In genomic region chr9:71808640-71809254, GRCm38 (mm10) we compare ENCODE assay signal across 8 mouse cellular contexts. TPM values are rescaled to one million over a fixed set of nuclear protein-coding genes. Genes with fewer than 3 reads are reported as not detected.
DNase-seq lines count a peak whose midpoint lies in the region; ATAC-seq and TF ChIP-seq lines count a peak whose summit lies in the region.

No protein-coding gene starts in this region.

- H3K9me3 ChIP-seq in forebrain, embryonic 13.5 days (replicated peaks): no peaks in the 10 kb centered on the region
- no peaks in the 10 kb centered on the region for H3K9me3 ChIP-seq in forebrain, embryonic 16.5 days (ENCODE audit: control insufficient read depth, low read length)
- H3K9me3 ChIP-seq in intestine, postnatal 0 days (ENCODE audit: control insufficient read depth): no peaks in the 10 kb centered on the region

- H3K27me3 ChIP-seq in forebrain, embryonic 13.5 days: 0 out of 2 replicates have a peak, but pooled peaks cover 5% of the 10 kb centered on the region
- no peaks in the 10 kb centered on the region for H3K27me3 ChIP-seq in forebrain, embryonic 16.5 days (replicated peaks; ENCODE audit: control insufficient read depth, insufficient read depth, low read length)
- no peaks in the 10 kb centered on the region for H3K27me3 ChIP-seq in testis, adult 2 months (ENCODE audit: control insufficient read depth, insufficient read depth, low read length)
- H3K27me3 ChIP-seq in intestine, postnatal 0 days (replicated peaks; ENCODE audit: control insufficient read depth, insufficient read depth, low read length): 0 out of 2 replicates have a peak, but pooled peaks cover 3% of the 10 kb centered on the region

- no peak overlapping the region for H3K27ac ChIP-seq in forebrain, embryonic 13.5 days
- no peak overlapping the region for H3K27ac ChIP-seq in forebrain, embryonic 16.5 days (ENCODE audit: low read length)
- H3K27ac ChIP-seq in testis, adult 2 months (ENCODE audit: control insufficient read depth, insufficient read depth, low read depth, low read length): no peak overlapping the region
- no peak overlapping the region for H3K27ac ChIP-seq in intestine, postnatal 0 days (ENCODE audit: low read depth, low read length)

- no peak for TF ChIP-seq CTCF in testis, adult 2 months (IDR thresholded peaks at IDR 0.05; ENCODE audit: control insufficient read depth, insufficient read depth, insufficient replicate concordance, low read depth, low read length)
- TF ChIP-seq CTCF in intestine, postnatal 0 days (IDR thresholded peaks at IDR 0.05; ENCODE audit: low read depth): peak; percentile 70

- no peak for TF ChIP-seq POLR2A in testis, adult 2 months (IDR thresholded peaks at IDR 0.05; ENCODE audit: control insufficient read depth, low read depth, low read length)

- H3K4me2 ChIP-seq in forebrain, embryonic 13.5 days: peak overlapping the region; percentile 20; the same call in 1 of the 2 replicates
- no peak overlapping the region for H3K4me2 ChIP-seq in forebrain, embryonic 16.5 days (ENCODE audit: low read length)
- peak overlapping the region; percentile 44 for H3K4me2 ChIP-seq in intestine, postnatal 0 days (replicated peaks; ENCODE audit: low read depth)

- H3K9ac ChIP-seq in forebrain, embryonic 13.5 days: no peak overlapping the region
- no peak overlapping the region for H3K9ac ChIP-seq in forebrain, embryonic 16.5 days (replicated peaks; ENCODE audit: low read depth, low read length)
- no peak overlapping the region for H3K9ac ChIP-seq in intestine, postnatal 0 days (ENCODE audit: low read depth, low read length)

- 0 out of 2 replicates have a peak, but pooled peaks cover 3% of the 10 kb centered on the region for H3K4me1 ChIP-seq in forebrain, embryonic 13.5 days
- no peaks in the 10 kb centered on the region for H3K4me1 ChIP-seq in forebrain, embryonic 16.5 days (replicated peaks; ENCODE audit: control insufficient read depth, insufficient read depth, low read length)
- peaks cover 13% of the 10 kb centered on the region for H3K4me1 ChIP-seq in testis, adult 2 months (ENCODE audit: control insufficient read depth, insufficient read depth, low read length)
- H3K4me1 ChIP-seq in intestine, postnatal 0 days (replicated peaks; ENCODE audit: control insufficient read depth, insufficient read depth, low read length): no peaks in the 10 kb centered on the region

- no peak overlapping the region for H3K4me3 ChIP-seq in forebrain, embryonic 13.5 days
- H3K4me3 ChIP-seq in forebrain, embryonic 16.5 days (replicated peaks; ENCODE audit: low read length): no peak overlapping the region
- H3K4me3 ChIP-seq in testis, adult 2 months (ENCODE audit: control insufficient read depth, low read depth, low read length): peak overlapping the region; percentile 87
- no peak overlapping the region for H3K4me3 ChIP-seq in intestine, postnatal 0 days (ENCODE audit: low read depth, low read length)

- 39% methylated on average over 11 of the region's 11 CpGs for WGBS in forebrain, embryonic 13.5 days
- 39% methylated on average over 11 of the region's 11 CpGs for WGBS in forebrain, embryonic 16.5 days
- WGBS in intestine, postnatal 0 days: 35% methylated on average over 11 of the region's 11 CpGs

- no peak for ATAC-seq in forebrain, embryonic 13.5 days
- no peak for ATAC-seq in forebrain, embryonic 16.5 days
- no peak for ATAC-seq in intestine, postnatal 0 days

- DNase-seq in testis, postnatal 14 days (ENCODE audit: low spot score): no peak
- DNase-seq in B cell, adult 2 months: no peak
- DNase-seq in thymus, postnatal 14 days: no peak
- DNase-seq in spleen, postnatal 4 days (ENCODE audit: low spot score in 2 of 2): no peak

- H3K36me3 ChIP-seq in forebrain, embryonic 13.5 days (ENCODE audit: poor library complexity, severe bottlenecking): no peaks in the 10 kb centered on the region
- H3K36me3 ChIP-seq in forebrain, embryonic 16.5 days (ENCODE audit: control insufficient read depth, insufficient read depth): no peaks in the 10 kb centered on the region
- no peaks in the 10 kb centered on the region for H3K36me3 ChIP-seq in testis, adult 2 months (ENCODE audit: control insufficient read depth, insufficient read depth, low read length)
- no peaks in the 10 kb centered on the region for H3K36me3 ChIP-seq in intestine, postnatal 0 days (ENCODE audit: control insufficient read depth, insufficient read depth)

RNA-seq across cellular contexts. Expression of gene Cgnl1, which starts 37.3 kb away (rescaled TPM):
- polyA plus RNA-seq in forebrain, embryonic 13.5 days (2015; fragmentation: Nextera tagmentation; extraction: Ambion mirVana): 4.0 TPM in 2 replicates
- polyA plus RNA-seq in forebrain, embryonic 16.5 days (2015; fragmentation: Nextera tagmentation; extraction: Ambion mirVana): 4.3 and 4.4 TPM in 2 replicates
- polyA plus RNA-seq in testis, adult 2 months (2012; rRNA removed): 36.5 and 48.8 TPM in 2 replicates
- 4.0 and 4.3 TPM in 2 replicates for polyA plus RNA-seq in intestine, postnatal 0 days (2015; fragmentation: Nextera tagmentation; extraction: Ambion mirVana)
